Mouse (Mus musculus) myocyte (in vitro differentiated cells): Measurements from ENCODE around the gene Zfp369.

Experiments used
- CEBPB ChIP-seq: IDR thresholded peaks from 2 replicates; pipeline ENCODE4 v1.6.1; 2011; ENCODE audit warnings: mild to moderate bottlenecking, moderate library complexity; ENCODE audit not compliant: poor library complexity, insufficient read depth, severe bottlenecking
- MAX ChIP-seq: IDR thresholded peaks from one replicate; pipeline ENCODE4 v1.6.1; 2011; ENCODE audit warnings: low read depth, mild to moderate bottlenecking, control low read depth
- MYOD1 ChIP-seq, 3 experiments: IDR thresholded peaks; one replicate each; pipeline ENCODE4 v1.6.1; 2011; ENCODE audit warnings: control low read depth in 2 of 3, low read depth in 2 of 3, mild to moderate bottlenecking in 2 of 3, moderate library complexity in 1 of 3; ENCODE audit not compliant: insufficient read length in 2 of 3, control insufficient read depth in 1 of 3
- MYOG ChIP-seq, 3 experiments: IDR thresholded peaks; one replicate each; pipeline ENCODE4 v1.6.1; 2011; ENCODE audit warnings: control low read depth in 2 of 3, low read depth in 2 of 3, mild to moderate bottlenecking in 2 of 3; ENCODE audit not compliant: insufficient read length in 2 of 3, control insufficient read depth in 1 of 3, insufficient read depth in 1 of 3
- POLR2A ChIP-seq: IDR thresholded peaks from one replicate; pipeline ENCODE4 v1.6.1; 2011; ENCODE audit warnings: low read depth, mild to moderate bottlenecking, control low read depth, moderate library complexity; ENCODE audit not compliant: insufficient read length
- REST ChIP-seq: IDR thresholded peaks from one replicate; pipeline ENCODE4 v1.6.1; 2011; ENCODE audit warnings: mild to moderate bottlenecking, control low read depth, moderate library complexity; ENCODE audit not compliant: insufficient read depth, insufficient read length
- USF1 ChIP-seq: IDR thresholded peaks from one replicate; pipeline ENCODE4 v1.6.1; 2011; ENCODE audit warnings: low read depth, mild to moderate bottlenecking, control low read depth, moderate library complexity

DNA sequence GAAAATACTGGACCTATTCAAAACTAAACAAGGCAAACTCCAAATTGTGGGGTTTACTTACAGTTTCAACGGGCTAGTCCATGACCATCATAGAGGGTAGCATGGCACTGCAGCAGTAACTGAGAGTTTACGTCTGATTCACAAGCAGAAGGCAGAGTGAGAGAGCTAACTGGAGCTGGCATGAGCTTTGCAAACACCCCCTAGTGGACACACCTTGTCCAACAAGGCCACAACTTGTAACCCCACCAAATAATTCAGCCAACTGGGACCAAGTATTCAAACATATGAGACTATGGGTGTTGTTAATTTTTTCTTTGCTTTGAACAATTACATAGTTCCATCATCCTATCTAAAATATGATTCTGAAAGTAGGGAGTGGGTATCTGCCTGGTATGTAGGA lies 8.2 kb downstream of the Zfp369 start:
- TF ChIP-seq USF1 (no peak), POLR2A (no peak), REST (no peak), MYOD1 (IDR thresholded peaks at IDR 0.05; ENCODE audit: control insufficient read depth in 1 of 3, insufficient read length in 2 of 3, low read depth in 2 of 3) (no peak), MAX (no peak), CEBPB (no peak), MYOG (IDR thresholded peaks at IDR 0.05; ENCODE audit: control insufficient read depth in 1 of 3, insufficient read depth in 1 of 3, insufficient read length in 2 of 3, low read depth in 2 of 3) (no peak)
